ENCODE assay signal across 20 mouse cellular contexts in the genomic region with DNA sequence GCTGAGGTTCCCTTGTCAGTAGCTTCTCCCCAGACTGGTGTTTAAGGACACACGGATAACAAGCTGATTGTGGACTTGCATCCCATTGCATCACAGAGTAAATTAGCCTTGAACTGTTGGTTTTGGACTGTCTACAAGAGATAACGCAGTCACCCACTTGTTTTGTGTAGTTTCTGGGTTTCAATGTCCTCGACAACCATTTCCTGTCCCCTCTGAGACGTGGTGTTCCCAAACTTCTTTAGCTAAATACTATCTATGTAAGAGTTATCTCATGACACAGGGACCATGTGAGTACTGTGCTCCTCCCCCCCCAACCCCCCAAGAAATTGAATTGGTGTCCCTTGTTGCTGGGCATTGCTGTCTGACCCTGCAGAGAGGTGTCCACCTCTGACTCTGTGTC. TPM values are rescaled to one million over a fixed set of nuclear protein-coding genes. Genes with fewer than 3 reads are reported as not detected.
DNase-seq lines count a peak whose midpoint lies in the region; ATAC-seq lines count a peak whose summit lies in the region.
"Had no signal": no experiment of that assay in that cellular context is flagged by ENCODE, and none has a peak within 500 bp of the region (broad histone marks: within the 10 kb centered on the region; RNA-seq: fewer than 3 reads in every experiment).

No protein-coding gene starts in this region.

- H3K4me2 ChIP-seq in heart, embryonic 15.5 days = no peak overlapping the region
- no peak overlapping the region for H3K4me2 ChIP-seq in intestine, embryonic 16.5 days (ENCODE audit: low read depth, low read length)
- H3K4me2 ChIP-seq: midbrain, embryonic 15.5 days; neural tube, embryonic 12.5 days; stomach, embryonic 15.5 days had no signal

- no peaks in the 10 kb centered on the region for H3K27me3 ChIP-seq in heart, embryonic 15.5 days
- no peaks in the 10 kb centered on the region for H3K27me3 ChIP-seq in limb, embryonic 10.5 days (ENCODE audit: low read depth, poor library complexity, severe bottlenecking)
- H3K27me3 ChIP-seq in intestine, embryonic 16.5 days (replicated peaks; ENCODE audit: control insufficient read depth, insufficient read depth, low read length) = no peaks in the 10 kb centered on the region
- H3K27me3 ChIP-seq: limb, embryonic 13.5 days; midbrain, embryonic 15.5 days; neural tube, embryonic 12.5 days; stomach, embryonic 15.5 days had no signal

- no peaks in the 10 kb centered on the region for H3K9me3 ChIP-seq in heart, embryonic 15.5 days (replicated peaks)
- H3K9me3 ChIP-seq in limb, embryonic 10.5 days (replicated peaks) = no peaks in the 10 kb centered on the region
- H3K9me3 ChIP-seq in intestine, embryonic 16.5 days (ENCODE audit: control insufficient read depth, low read length) = no peaks in the 10 kb centered on the region
- H3K9me3 ChIP-seq: limb, embryonic 13.5 days; midbrain, embryonic 15.5 days; neural tube, embryonic 12.5 days; stomach, embryonic 15.5 days had no signal

- H3K4me3 ChIP-seq in heart, embryonic 15.5 days = no peak overlapping the region
- no peak overlapping the region for H3K4me3 ChIP-seq in limb, embryonic 10.5 days
- H3K4me3 ChIP-seq in intestine, embryonic 16.5 days (ENCODE audit: low read length) = no peak overlapping the region
- H3K4me3 ChIP-seq: left cerebral cortex, adult 2 months; limb, embryonic 13.5 days; midbrain, embryonic 15.5 days; neural tube, embryonic 12.5 days; stomach, embryonic 15.5 days had no signal

- peaks cover 3% of the 10 kb centered on the region; the same call in 1 of the 2 replicates for H3K4me1 ChIP-seq in heart, embryonic 15.5 days (replicated peaks)
- H3K4me1 ChIP-seq in limb, embryonic 10.5 days = peaks cover 27% of the 10 kb centered on the region
- H3K4me1 ChIP-seq in intestine, embryonic 16.5 days (ENCODE audit: control insufficient read depth, insufficient read depth, low read length) = no peaks in the 10 kb centered on the region
- H3K4me1 ChIP-seq: midbrain, embryonic 15.5 days; neural tube, embryonic 12.5 days; stomach, embryonic 15.5 days had no signal

- 38% methylated on average over 4 of the region's 4 CpGs for WGBS in heart, embryonic 15.5 days
- WGBS in limb, embryonic 10.5 days = 80% methylated on average over 4 of the region's 4 CpGs
- WGBS in intestine, embryonic 16.5 days = 58% methylated on average over 4 of the region's 4 CpGs

- intact Hi-C loops in heart, postnatal 10 days (cut with DNase I) = no loop called here

- H3K9ac ChIP-seq in heart, embryonic 15.5 days = no peak overlapping the region
- no peak overlapping the region for H3K9ac ChIP-seq in intestine, embryonic 16.5 days (ENCODE audit: low read depth, low read length)
- H3K9ac ChIP-seq: limb, embryonic 13.5 days; midbrain, embryonic 15.5 days; neural tube, embryonic 12.5 days; stomach, embryonic 15.5 days had no signal

- ATAC-seq in heart, embryonic 15.5 days (replicated peaks; ENCODE audit: insufficient number of reproducible peaks, insufficient read depth, low FRiP score, low read depth) = peak; percentile 51; the same call in 1 of the 2 replicates
- no peak for ATAC-seq in intestine, embryonic 16.5 days
- ATAC-seq: forebrain, embryonic 14.5 days; midbrain, embryonic 15.5 days had no signal

- no peak overlapping the region for H3K27ac ChIP-seq in heart, embryonic 15.5 days
- peak overlapping the region; percentile 67; the same call in 1 of the 2 replicates for H3K27ac ChIP-seq in limb, embryonic 10.5 days
- no peak overlapping the region for H3K27ac ChIP-seq in intestine, embryonic 16.5 days (ENCODE audit: low read length)
- H3K27ac ChIP-seq: left cerebral cortex, adult 2 months; limb, embryonic 13.5 days; midbrain, embryonic 15.5 days; neural tube, embryonic 12.5 days; stomach, embryonic 15.5 days had no signal

- no peak for DNase-seq in heart, postnatal 10 days
- DNase-seq in ovary, adult 18-20 months (ENCODE audit: low spot score) = peak; percentile 30
- DNase-seq in ovary, postnatal 10 days (ENCODE audit: low spot score) = no peak
- no peak for DNase-seq in limb, embryonic 10.5 days (ENCODE audit: low spot score)
- DNase-seq in layer of hippocampus, postnatal 10 days (ENCODE audit: low spot score in 2 of 2) = no peak
- DNase-seq: cerebellum, adult 11 months; lung, postnatal 4 days had no signal

- no peaks in the 10 kb centered on the region for H3K36me3 ChIP-seq in heart, embryonic 15.5 days
- no peaks in the 10 kb centered on the region for H3K36me3 ChIP-seq in limb, embryonic 10.5 days
- H3K36me3 ChIP-seq in intestine, embryonic 16.5 days (ENCODE audit: control insufficient read depth, insufficient read depth, low read length) = no peaks in the 10 kb centered on the region
- H3K36me3 ChIP-seq: limb, embryonic 13.5 days; midbrain, embryonic 15.5 days; neural tube, embryonic 12.5 days; stomach, embryonic 15.5 days had no signal

RNA-seq across cellular contexts. Expression of gene Ahsg, which starts 9.6 kb away (rescaled TPM):
- polyA plus RNA-seq in heart, embryonic 15.5 days (2015; fragmentation: Nextera tagmentation; extraction: Ambion mirVana) = 7.5 and 19.6 TPM in 2 replicates
- total RNA-seq in heart, postnatal 10 days (2021) = 1 to 10 TPM; 6.5 to 9.3 TPM
- not detected in 2 replicates for polyA plus RNA-seq in limb, embryonic 10.5 days (2016; fragmentation: Nextera tagmentation; extraction: Ambion mirVana)
- 24.4 and 59.9 TPM in 2 replicates for polyA plus RNA-seq in intestine, embryonic 16.5 days (2015; fragmentation: Nextera tagmentation; extraction: Ambion mirVana)
- not detected for total RNA-seq in layer of hippocampus, postnatal 10 days (2021)
- total RNA-seq: hematopoietic stem cell, adult 5-6 weeks; layer of hippocampus, adult 18-20 months; left cerebral cortex, adult 2 months had no signal
- polyA plus RNA-seq: cortical plate, adult 2 months; forebrain, embryonic 14.5 days; limb, embryonic 13.5 days; midbrain, embryonic 15.5 days; small intestine, adult 2 months had no signal

RNA-seq across cellular contexts. Expression of gene Dnajb11, which starts 23.8 kb away (rescaled TPM):
- 86.1 and 86.2 TPM in 2 replicates for polyA plus RNA-seq in heart, embryonic 15.5 days (2015; fragmentation: Nextera tagmentation; extraction: Ambion mirVana)
- 10 to 100 TPM; 59.6 to 65.5 TPM for total RNA-seq in heart, postnatal 10 days (2021)
- polyA plus RNA-seq in limb, embryonic 10.5 days (2016; fragmentation: Nextera tagmentation; extraction: Ambion mirVana) = 98.1 and 106 TPM in 2 replicates
- polyA plus RNA-seq in intestine, embryonic 16.5 days (2015; fragmentation: Nextera tagmentation; extraction: Ambion mirVana) = 118 and 129 TPM in 2 replicates
- 10 to 100 TPM; 64.5 to 66.4 TPM for total RNA-seq in layer of hippocampus, postnatal 10 days (2021)

RNA-seq across cellular contexts. Expression of gene Tbccd1, which starts 24.0 kb away (rescaled TPM):
- 15.3 and 19.0 TPM in 2 replicates for polyA plus RNA-seq in heart, embryonic 15.5 days (2015; fragmentation: Nextera tagmentation; extraction: Ambion mirVana)
- 10 to 100 TPM in 1 of 2 experiments, 1 to 10 TPM in 1; 9.1 to 10.9 TPM for total RNA-seq in heart, postnatal 10 days (2021)
- polyA plus RNA-seq in limb, embryonic 10.5 days (2016; fragmentation: Nextera tagmentation; extraction: Ambion mirVana) = 36.2 and 37.1 TPM in 2 replicates
- 31.0 and 31.6 TPM in 2 replicates for polyA plus RNA-seq in intestine, embryonic 16.5 days (2015; fragmentation: Nextera tagmentation; extraction: Ambion mirVana)
- 10 to 100 TPM; 12.2 to 14.4 TPM for total RNA-seq in layer of hippocampus, postnatal 10 days (2021)

RNA-seq across cellular contexts. Expression of gene Fetub, which starts 36.6 kb away (rescaled TPM):
- 0.11 TPM in 1 of 2 replicates, not detected in the other for polyA plus RNA-seq in heart, embryonic 15.5 days (2015; fragmentation: Nextera tagmentation; extraction: Ambion mirVana)
- total RNA-seq in heart, postnatal 10 days (2021) = not detected
- not detected in 2 replicates for polyA plus RNA-seq in limb, embryonic 10.5 days (2016; fragmentation: Nextera tagmentation; extraction: Ambion mirVana)
- 0.49 TPM in 1 of 2 replicates, not detected in the other for polyA plus RNA-seq in intestine, embryonic 16.5 days (2015; fragmentation: Nextera tagmentation; extraction: Ambion mirVana)
- total RNA-seq in layer of hippocampus, postnatal 10 days (2021) = under 1 TPM; 0.31 to 0.34 TPM
- total RNA-seq: hematopoietic stem cell, adult 5-6 weeks; left cerebral cortex, adult 2 months had no signal
- polyA plus RNA-seq: forebrain, embryonic 14.5 days; intestine, embryonic 14.5 days; limb, embryonic 13.5 days; midbrain, embryonic 15.5 days; neural tube, embryonic 12.5 days; small intestine, adult 2 months had no signal
